Mouse (Mus musculus) urinary bladder, adult 2 months (tissue): ENCODE measurements around the gene Htr3b. TPM values are rescaled to one million over a fixed set of nuclear protein-coding genes. Genes with fewer than 3 reads are reported as not detected.
A peak's percentile ranks its signal among the peaks of the same experiment; 100 is the strongest.
"Not testable (repeated sequence)": the region's sequence is repeated elsewhere in the genome, so short reads cannot be mapped to it uniquely, and the experiment has no call there.

Source experiments
- DNase-seq: peaks from one replicate; pipeline ENCODE4 v3.0.0; 2022; ENCODE audit warnings: low spot score
- polyA plus RNA-seq: library from polyadenylated mRNA; depleted of rRNA; stranded (reverse); fragments of >200 nt; gene quantifications from 2 replicates; pipeline ENCODE4 v1.2.3, GENCODE M21; 2012; rRNA removed

The Htr3b gene
- 0.17 and 0.21 TPM in 2 replicates for polyA plus RNA-seq

GRCm38 (mm10) chr9:48964587-48965040, at the start of gene Htr3b:
Gene Htr3b, minus strand, starts transcription at chr9:48964990.
- no peak for DNase-seq

- no peak for DNase-seq
Measured at GRCm38 (mm10) chr9:48999256-48999655, 34.5 kb upstream of the Htr3b start.

DNA sequence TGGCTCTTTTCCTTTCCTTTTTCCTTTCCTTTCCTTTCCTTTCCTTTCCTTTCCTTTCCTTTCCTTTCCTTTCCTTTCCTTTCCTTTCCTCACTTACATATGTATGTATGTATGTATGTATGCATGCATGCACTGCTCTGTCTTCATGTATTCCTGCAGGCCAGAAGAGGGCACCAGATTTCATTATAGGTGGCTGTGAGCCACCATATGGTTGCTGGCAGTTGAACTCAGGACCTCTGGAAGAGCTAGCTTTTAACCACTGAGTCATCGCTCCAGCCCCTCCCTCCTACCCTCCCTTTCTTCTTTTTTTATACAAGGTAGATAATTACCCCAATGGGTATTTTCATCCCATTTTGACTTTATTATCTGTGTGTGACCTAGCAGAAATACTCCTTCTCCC, 30.9 kb upstream of the Htr3b start:
- DNase-seq = no peak

DNA sequence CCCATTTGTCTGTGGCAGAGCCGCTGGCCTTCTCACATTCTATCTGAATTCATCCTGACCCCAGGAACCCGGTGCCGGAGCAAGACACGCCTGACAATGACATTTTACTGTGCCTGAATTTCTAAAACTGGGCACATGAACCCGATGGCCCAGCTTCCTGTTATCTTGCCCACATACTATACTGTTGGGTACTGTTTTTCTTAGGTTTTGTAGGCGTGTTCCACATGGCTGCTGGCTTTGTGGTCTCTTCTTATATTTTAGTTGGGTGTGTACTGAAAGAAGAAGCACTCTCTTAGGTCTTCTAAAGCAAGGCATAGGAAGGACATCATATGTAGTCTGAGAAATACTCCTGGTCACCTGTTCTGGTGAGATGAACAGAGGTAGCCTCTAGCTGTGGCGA, 30.0 kb upstream of the Htr3b start:
- DNase-seq = no peak

- no peak for DNase-seq
Measured at GRCm38 (mm10) chr9:48991671-48992070, 26.9 kb upstream of the Htr3b start.

- no peak for DNase-seq
Measured at GRCm38 (mm10) chr9:48987201-48988101, 22.7 kb upstream of the Htr3b start.

DNA sequence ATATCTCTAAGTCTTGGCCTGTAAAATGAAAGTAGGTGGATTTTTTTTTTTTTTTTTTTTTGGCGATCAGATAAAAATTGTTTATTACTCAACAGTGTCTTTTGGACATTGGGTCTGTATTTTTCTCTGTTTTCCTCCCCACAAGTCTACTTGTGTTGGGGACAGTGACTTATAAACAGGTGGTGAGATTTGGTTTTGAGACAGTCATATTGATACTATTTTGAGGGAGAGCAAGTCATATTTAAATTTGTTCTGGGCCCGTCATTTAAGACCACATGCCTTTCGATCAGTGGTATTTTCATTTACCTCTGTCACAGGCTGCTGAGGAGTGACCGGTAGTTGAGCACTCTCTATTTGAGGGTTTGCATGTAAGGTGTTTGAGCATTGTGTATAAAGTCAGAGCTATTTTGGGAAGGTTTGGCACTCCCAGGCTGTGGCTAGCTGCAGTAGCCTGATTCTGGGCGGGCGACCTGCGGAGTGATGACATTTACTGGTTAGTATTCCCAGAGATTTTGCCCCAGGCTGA, 21.9 kb upstream of the Htr3b start:
- DNase-seq = no peak

DNA sequence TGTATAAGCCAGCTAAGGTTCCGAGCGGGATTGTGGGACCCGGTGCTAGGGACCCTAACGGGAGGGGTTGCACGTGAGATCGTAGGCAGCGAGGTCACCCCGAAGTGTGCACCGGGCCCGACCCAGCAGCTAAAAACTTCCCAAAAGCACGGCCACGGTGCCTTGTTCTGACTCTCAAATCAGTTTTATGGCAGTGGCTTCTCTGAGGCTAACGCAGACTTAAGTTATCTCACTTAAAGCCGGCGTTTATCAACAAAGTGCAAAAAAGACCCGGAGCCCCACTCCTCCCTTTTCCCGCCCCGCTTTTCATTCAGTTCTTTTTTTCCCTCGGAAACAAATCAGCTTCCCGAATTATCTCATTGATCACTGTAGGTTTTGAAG, 20.9 kb upstream of the Htr3b start:
- no peak for DNase-seq

DNA sequence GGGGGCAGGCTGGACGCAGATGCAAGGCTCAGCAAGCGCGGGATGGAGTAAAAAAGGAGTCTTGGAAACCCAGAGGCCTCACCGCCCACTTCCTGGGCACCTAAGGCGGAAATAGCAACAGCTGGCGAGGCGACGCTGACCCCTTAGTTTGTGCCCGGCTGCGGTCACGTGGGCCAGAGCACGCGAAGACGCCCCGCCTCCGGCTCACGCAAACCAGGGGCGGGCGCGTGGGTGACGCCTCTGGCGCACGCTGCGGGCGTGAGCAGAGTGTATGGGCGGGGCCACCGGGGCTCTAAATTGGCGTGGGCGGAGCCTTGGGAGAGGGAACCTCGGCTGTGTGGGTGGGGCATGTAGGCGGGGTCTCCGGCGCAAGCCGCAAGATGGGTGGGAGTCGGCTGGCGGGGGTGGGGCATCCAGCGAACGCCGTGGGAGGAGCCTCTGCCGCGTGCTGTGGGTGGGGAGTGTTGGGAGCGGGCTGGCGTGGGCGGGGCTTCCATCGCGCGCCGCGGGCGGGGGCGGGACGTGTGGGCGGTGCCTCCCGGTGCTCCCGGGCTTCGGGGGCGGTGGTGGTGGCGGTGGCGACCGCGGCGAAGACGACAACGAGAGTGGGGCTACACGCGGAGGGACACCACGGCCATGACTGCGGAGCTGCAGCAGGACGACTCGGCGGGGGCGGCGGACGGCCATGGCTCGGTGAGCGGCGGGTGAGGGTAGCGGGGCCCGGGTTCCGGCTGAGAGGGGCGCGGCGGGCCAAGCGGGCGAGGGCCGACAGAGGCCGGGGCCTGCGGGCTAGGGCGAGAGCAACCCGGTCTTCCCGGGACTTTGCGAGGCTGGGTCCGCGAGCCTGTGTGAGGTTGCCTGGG, 20.3 kb upstream of the Htr3b start, which contains the start of gene Usp28:
Usp28 (plus strand) TSS at position 531 of the 863 bp plus-strand sequence.
- peak; percentile 95 for DNase-seq

DNA sequence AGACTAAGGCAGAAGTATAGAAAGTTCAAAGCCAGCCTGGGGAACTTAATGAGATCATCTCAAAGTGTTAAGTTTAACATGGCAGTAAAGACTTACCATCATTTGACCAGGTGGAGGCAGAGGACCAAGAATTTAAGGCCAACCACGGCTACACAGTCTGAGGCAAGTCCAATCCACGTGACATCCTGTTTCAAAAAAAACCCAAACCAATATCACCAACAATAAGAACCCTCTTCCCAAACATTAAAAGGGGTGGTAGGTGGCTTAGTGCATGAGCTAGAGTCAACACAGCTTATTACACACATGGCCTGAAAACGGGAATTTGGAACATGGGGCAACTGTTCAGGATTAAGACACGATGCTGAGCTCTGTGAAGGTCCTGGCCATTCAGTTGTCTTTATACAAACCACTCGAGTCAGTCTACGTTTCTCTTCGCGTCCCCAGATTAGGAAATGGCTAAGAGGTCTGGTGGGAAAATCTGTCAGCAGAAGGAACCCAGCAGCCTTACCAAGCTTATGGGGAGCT, 19.6 kb upstream of the Htr3b start:
- DNase-seq = no peak

- not testable (repeated sequence) for DNase-seq
Measured at GRCm38 (mm10) chr9:48983801-48984200, 19.0 kb upstream of the Htr3b start.

DNA sequence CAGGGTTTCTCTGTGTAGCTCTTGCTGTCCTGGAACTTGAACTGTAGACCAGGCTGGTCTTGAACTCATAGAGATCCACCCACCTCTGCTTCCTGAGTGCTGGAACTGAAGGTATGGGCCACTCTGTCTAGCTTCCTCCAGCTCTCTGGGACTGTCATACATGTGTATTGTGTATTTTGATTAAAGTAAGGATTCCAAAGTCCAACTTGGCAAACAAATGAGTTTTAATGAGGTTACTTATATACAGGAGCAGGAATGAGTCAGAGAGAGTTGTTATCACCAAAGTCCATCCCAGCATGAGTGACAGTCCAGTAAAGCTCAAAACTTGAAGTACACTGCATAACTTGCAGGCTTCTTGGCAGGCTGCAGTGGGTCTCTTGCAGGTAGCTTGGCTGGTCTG, 17.0 kb upstream of the Htr3b start:
- no peak for DNase-seq

- DNase-seq = no peak
Measured at GRCm38 (mm10) chr9:48980781-48981180, 16.0 kb upstream of the Htr3b start.

GRCm38 (mm10) chr9:48980371-48980770, 15.6 kb upstream of the Htr3b start:
- DNase-seq = no peak

GRCm38 (mm10) chr9:48976661-48977355, 12.0 kb upstream of the Htr3b start:
- DNase-seq = no peak

GRCm38 (mm10) chr9:48972494-48972893, 7.7 kb upstream of the Htr3b start:
- DNase-seq = no peak

GRCm38 (mm10) chr9:48962131-48962530, 2.7 kb downstream of the Htr3b start:
- DNase-seq = no peak

DNA sequence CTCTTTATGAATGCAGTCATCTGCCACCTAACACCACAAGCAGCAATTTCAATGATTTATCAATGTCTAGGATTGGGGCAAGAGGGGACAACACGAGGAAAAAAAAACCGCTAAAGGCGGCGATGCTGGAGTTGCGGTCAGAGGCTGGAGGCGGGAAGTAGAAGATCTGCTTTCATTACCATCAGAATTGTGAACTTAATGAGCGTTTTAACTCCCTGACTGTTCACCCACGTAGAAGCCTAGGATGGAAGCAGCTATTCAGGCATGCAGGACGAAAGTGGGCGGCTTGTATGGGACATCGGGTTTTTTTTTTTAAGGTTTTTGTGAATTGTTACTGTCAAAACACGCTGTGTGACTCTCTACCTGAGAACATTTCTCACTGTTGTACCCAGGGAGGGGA, 3.5 kb downstream of the Htr3b start:
- DNase-seq = no peak

DNA sequence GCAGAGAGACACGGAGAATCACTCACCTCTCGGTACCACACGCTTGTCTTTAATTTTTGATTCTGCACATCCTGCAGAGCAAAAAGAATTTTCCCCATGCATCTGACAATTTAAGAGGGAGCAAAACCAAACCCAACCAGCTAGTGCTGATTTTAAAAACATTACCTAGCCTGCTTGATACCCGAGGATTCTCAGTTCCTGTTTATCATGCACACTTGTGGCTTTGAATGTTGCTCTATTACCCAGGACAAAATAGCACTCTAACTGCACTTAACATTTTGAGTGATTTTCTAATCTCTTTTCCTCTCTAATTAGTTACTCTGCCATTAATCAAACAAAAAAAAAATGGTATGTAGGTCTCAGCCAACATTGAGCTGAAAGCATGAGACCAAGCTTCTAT, 17.2 kb downstream of the Htr3b start:
- no peak for DNase-seq

DNA sequence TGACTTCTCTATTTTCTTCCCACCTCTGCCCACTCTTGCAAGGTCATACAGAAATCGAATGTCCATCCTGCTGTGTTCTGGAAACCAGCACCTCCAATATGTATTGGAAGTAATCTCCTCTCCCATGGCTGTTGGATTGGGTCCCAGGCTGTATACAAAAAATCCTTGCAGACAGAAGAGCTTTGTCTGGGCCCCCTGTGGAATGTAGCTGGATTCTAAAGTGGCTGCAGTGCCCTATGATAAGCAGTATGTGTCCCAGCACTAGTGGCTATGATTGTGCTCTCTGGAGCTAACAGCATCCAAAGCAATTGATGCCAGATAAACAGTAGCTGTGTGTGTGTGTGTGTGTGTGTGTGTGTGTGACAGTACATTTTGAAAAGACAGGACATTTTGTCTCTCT, 22.4 kb downstream of the Htr3b start:
- no peak for DNase-seq

DNA sequence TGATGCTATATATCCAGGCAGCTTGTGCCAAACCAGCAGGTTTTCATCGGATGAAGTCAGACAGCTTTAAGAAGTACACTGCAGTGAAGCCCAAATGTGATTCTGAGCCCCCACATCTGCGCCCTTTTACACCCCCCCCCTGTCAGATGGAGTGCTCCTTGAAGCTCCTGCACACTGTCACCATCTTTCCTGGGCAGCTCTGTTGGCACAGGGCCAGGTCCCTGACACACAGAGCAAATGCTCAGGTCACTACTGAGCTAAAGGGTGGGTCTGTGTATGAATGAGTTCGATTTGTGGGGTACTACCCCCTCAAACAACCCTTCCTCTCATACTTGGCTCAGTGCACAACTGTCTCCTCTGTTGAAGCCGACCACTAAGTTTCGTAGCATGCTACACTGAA, 35.4 kb downstream of the Htr3b start:
- DNase-seq = no peak
